Mouse (Mus musculus) neutrophil, adult 65 days (primary cell): Measurements from ENCODE around the gene Hspa2. TPM values are rescaled to one million over a fixed set of nuclear protein-coding genes. Genes with fewer than 3 reads are reported as not detected.

ENCODE experiments used
- total RNA-seq: library from RNA; stranded (reverse); gene quantifications from 2 replicates; pipeline ENCODE4 v1.2.4, GENCODE M21; 2023

The Hspa2 gene
- 4.7 and 7.3 TPM in 2 replicates for total RNA-seq

DNA sequence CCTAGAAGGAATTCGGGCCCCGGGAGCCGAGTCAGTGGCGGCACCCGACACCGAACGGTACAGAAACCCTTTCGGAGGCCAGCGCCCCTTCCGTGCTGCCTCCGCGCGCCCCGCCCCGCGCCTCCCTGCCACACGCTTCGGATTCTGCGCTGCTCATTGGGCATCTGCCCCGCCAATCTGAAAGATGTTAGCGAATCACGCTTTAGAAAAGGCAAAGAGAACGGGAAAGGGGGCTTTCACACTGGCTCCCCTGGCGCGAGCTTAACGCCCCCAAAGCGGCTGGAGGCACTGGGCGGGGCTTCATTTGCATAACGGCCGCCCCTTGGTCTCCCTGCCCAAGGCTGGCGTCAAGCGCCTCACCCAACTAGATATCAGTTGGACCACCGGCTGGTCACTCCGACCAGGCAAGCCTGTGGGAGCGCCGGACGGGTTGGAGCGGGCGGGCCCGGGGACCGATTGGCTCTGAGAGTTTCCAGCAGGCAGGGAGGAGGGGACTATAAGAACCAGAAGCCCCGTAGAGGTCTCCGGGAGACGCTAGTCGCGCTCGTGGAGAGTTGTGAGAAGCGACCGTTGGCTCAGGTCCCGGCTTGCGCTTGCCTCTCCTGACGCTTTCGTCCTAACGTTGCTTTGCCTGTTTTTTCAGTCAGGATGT, at the start of gene Hspa2:
TSS of gene Hspa2 (plus strand) at position 291 of the 652 bp plus-strand sequence.

DNA sequence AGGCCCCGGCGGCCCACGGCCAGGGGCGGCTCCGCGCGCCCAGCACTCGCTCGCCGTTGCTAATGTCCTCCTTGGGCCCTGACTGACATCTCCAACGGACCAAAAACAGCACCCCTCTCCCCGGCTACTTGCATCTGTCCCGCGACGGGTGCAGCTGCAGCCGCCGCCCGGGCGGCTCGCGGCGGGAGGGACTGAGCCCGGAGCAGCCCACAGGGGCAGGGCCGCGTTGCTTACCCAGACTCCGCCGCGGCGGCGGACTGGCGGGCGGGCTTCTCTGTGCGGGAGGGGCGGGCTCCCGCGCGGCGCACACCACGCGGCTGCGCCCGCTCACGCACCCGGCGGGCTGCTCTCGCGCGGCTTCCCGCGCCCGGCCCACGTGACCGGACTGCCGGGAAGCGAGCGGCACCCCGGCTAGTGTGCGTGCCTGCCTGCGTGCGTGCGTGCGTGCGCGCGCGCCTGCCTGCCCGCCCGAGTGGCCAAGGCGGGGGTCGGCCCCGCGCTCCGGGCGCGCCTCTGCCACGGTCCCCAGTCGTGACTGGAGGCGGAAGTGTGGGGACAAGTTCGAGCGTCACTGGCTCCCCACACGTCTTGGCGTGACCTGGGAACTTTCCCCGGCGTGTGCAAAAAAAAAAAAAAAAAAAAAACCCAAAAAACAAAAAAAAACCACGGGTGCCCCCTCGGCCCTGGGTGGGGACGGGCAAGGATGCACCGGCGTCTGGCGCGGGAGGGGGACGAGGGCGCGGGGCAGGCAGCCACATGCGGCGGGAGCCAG, 34.6 kb upstream of the Hspa2 start, which contains the start of gene Zbtb25:
TSS of gene Zbtb25 (minus strand) at position 397 of the 772 bp plus-strand sequence.

DNA sequence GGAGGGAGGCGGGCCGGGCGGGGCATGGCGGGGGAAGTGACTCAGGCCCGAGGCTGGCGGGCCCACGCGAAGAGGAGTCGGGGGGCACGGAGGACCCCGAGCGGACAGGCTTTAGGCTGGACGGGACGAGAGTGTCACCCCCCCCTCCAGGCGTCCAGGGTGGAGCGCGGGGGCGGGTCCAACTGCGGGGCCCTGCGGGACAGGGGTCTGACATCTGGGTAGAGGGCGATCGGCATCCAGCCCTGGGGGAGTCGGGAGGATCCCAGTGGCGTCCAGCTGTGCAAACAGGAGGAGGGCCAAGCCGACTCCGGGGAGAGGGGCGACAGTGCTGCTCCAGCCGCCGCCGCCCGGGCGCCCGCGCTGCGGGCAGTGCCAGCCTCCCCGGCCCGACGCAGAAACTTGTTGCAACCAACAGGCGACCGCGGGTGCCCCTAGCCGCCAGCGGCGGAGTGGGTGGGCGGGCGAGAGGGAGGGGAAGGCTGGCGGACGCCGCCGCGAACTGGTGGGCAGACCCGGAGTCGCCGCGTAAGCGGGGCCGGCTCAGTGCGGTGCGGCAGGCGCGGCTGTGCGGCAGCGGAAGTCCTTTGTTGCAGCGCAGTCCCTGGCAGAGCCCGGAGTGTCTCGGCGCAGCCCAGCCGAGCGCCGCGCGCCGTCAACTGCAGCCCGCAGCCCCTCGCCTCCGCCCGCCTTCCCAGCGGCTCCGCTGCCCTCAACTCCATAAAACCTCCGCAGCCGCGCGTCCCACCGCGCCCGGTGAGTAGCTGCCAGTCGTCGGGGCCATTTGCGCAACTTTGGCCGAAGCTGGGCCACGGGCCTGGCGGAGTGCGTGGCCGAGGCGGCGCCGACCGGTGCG, 33.8 kb upstream of the Hspa2 start, which contains the start of gene Zbtb1:
TSS of gene Zbtb1 (plus strand) at position 289 of the 853 bp plus-strand sequence.

DNA sequence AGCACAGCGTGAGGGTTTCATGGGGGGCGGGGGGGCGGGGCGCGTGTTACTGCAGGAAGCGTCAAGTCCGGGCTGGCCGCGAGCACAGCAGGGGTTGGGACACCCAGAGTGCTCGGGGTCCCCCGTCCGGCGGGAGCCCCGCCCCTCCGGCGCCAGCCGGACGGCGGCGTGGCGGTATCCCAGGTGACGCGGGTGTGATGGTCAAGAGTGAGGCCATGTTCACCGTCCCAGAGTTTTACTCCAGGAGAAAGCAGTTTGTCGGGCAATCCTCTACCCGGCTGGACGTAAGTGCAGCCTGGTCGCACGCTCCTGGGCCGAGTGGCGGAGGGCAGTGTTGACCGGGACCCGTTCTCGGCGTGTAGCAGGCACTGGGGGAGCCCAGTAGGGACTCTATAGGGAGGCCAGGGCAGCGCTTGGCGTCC, 13.5 kb downstream of the Hspa2 start, which contains the start of gene Ppp1r36:
TSS of gene Ppp1r36 (plus strand) at position 106 of the 422 bp plus-strand sequence.

Other genes with a start within 250 kb of the Hspa2 start
- gene Esr2, start 226.9 kb upstream of the Hspa2 start, total RNA-seq: not detected in 2 replicates
- gene Tex21, start 157.4 kb upstream of the Hspa2 start, total RNA-seq: not detected in 2 replicates
- gene Mthfd1, start 148.9 kb upstream of the Hspa2 start, total RNA-seq: 9.5 and 10.3 TPM in 2 replicates
- 0.18 and 0.66 TPM in 2 replicates for gene Akap5, start 79.3 kb upstream of the Hspa2 start, total RNA-seq
- 4.5 and 4.9 TPM in 2 replicates for gene Zbtb25, start 34.6 kb upstream of the Hspa2 start, total RNA-seq
- 4.6 and 6.0 TPM in 2 replicates for gene Zbtb1, start 33.9 kb upstream of the Hspa2 start, total RNA-seq
- gene Ppp1r36, start 13.4 kb downstream of the Hspa2 start, total RNA-seq: not detected in 2 replicates
- 111 and 133 TPM in 2 replicates for gene Plekhg3, start 126.7 kb downstream of the Hspa2 start, total RNA-seq